ENCODE assay signal across 19 mouse cellular contexts in genomic region chr2:153310228-153310627, GRCm38 (mm10). TPM values are rescaled to one million over a fixed set of nuclear protein-coding genes. Genes with fewer than 3 reads are reported as not detected.
DNase-seq lines count a peak whose midpoint lies in the region; TF ChIP-seq lines count a peak whose summit lies in the region.
"Had no signal": no experiment of that assay in that cellular context is flagged by ENCODE, and none has a peak within 500 bp of the region (broad histone marks: within the 10 kb centered on the region; RNA-seq: fewer than 3 reads in every experiment).

No protein-coding gene starts in this region.

- no peaks in the 10 kb centered on the region for H3K27me3 ChIP-seq in thymus, adult 2 months (ENCODE audit: control insufficient read depth, insufficient read depth, low read length)
- H3K27me3 ChIP-seq: hindbrain, embryonic 13.5 days; limb, embryonic 15.5 days had no signal

- no peaks in the 10 kb centered on the region for H3K36me3 ChIP-seq in thymus, adult 2 months (ENCODE audit: control insufficient read depth, insufficient read depth, low read length)
- H3K36me3 ChIP-seq: limb, embryonic 15.5 days; midbrain, embryonic 10.5 days had no signal

- peaks cover 4% of the 10 kb centered on the region for H3K4me1 ChIP-seq in thymus, adult 2 months (replicated peaks; ENCODE audit: control insufficient read depth, insufficient read depth, low read length)
- H3K4me1 ChIP-seq: limb, embryonic 15.5 days; midbrain, embryonic 10.5 days had no signal

- no peak for TF ChIP-seq POLR2A in brain, embryonic 14.5 days (IDR thresholded peaks at IDR 0.05; ENCODE audit: borderline replicate concordance, extremely low read depth, insufficient read depth, insufficient read length, poor library complexity, severe bottlenecking)
- no peak for TF ChIP-seq POLR2A in thymus, adult 2 months (IDR thresholded peaks at IDR 0.05; ENCODE audit: control insufficient read depth, extremely low read depth, insufficient read depth, low read length, poor library complexity)

- H3K4me3 ChIP-seq in thymus, adult 2 months (ENCODE audit: control insufficient read depth, insufficient read depth, low read length): no peak overlapping the region
- H3K4me3 ChIP-seq: hindbrain, embryonic 13.5 days; limb, embryonic 15.5 days; midbrain, embryonic 10.5 days had no signal

- H3K27ac ChIP-seq in thymus, adult 2 months (ENCODE audit: control insufficient read depth, insufficient read depth, low read length): no peak overlapping the region
- H3K27ac ChIP-seq: hindbrain, embryonic 13.5 days; limb, embryonic 15.5 days; midbrain, embryonic 10.5 days had no signal

- WGBS in thymus, adult 2 months: 92% methylated on average over 6 of the region's 6 CpGs

- DNase-seq in adrenal gland, postnatal 14 days: peak; percentile 16
- no peak for DNase-seq in adrenal gland, adult 8-10 months
- DNase-seq in kidney, postnatal 14 days: peak; percentile 19
- no peak for DNase-seq in kidney, adult 11 months
- DNase-seq in 3T3-L1 (ENCODE audit: low read depth, low spot score): peak; percentile 96
- DNase-seq in brain, embryonic 14.5 days (ENCODE audit: low read depth): peak; percentile 37
- DNase-seq in embryo, embryonic 11 days: no peak
- DNase-seq in thymus, adult 2 months: no peak
- DNase-seq: adrenal gland, postnatal 25 days; B cell, adult 2 months; cerebellum, adult 8-10 months; gastrocnemius, postnatal 36 days; heart, postnatal 10 days; kidney, postnatal 36 days; lung, postnatal 4 days; right cerebral cortex, adult 18-20 months had no signal

- TF ChIP-seq CTCF in brain, embryonic 14.5 days (IDR thresholded peaks at IDR 0.05; ENCODE audit: borderline replicate concordance, extremely low read depth, insufficient read depth, insufficient read length): no peak
- no peak for TF ChIP-seq CTCF in thymus, adult 2 months (IDR thresholded peaks at IDR 0.05; ENCODE audit: borderline replicate concordance, control insufficient read depth, extremely low read depth, insufficient read depth, low read length, poor library complexity)

RNA-seq across cellular contexts. Expression of gene Kif3b, which starts 19.0 kb away (rescaled TPM):
- 22.5 and 24.4 TPM in 2 replicates for total RNA-seq in adrenal gland, postnatal 14 days (2021)
- total RNA-seq in adrenal gland, adult 8-10 months (2022): 10 to 100 TPM; 28.7 to 34.4 (median 32.1) TPM
- 28.0 and 35.8 TPM in 2 replicates for polyA plus RNA-seq in brain, embryonic 14.5 days (2012; rRNA removed)
- polyA plus RNA-seq in thymus, adult 2 months (2012; rRNA removed): 13.0 and 15.7 TPM in 2 replicates

RNA-seq across cellular contexts. Expression of gene Asxl1, which starts 35.4 kb away (rescaled TPM):
- total RNA-seq in adrenal gland, postnatal 14 days (2021): 24.8 and 29.8 TPM in 2 replicates
- 10 to 100 TPM; 31.1 to 39.8 (median 33.2) TPM for total RNA-seq in adrenal gland, adult 8-10 months (2022)
- 27.1 and 37.0 TPM in 2 replicates for polyA plus RNA-seq in brain, embryonic 14.5 days (2012; rRNA removed)
- polyA plus RNA-seq in thymus, adult 2 months (2012; rRNA removed): 30.1 and 36.3 TPM in 2 replicates

Comparison
In these comparisons a context has a peak if more than half of its experiments do, and no peak if none do; other contexts are left out.
1. DNase-seq: peak in adrenal gland, postnatal 14 days (single experiment), kidney, postnatal 14 days (single experiment), 3T3-L1 (single experiment) and brain, embryonic 14.5 days (single experiment); none in adrenal gland, adult 8-10 months (single experiment), kidney, adult 11 months (single experiment), embryo, embryonic 11 days (single experiment) and thymus, adult 2 months (single experiment).